Mouse (Mus musculus) hindbrain, embryonic 15.5 days (tissue): ENCODE results near the gene Tmem88. TPM values are rescaled to one million over a fixed set of nuclear protein-coding genes. Genes with fewer than 3 reads are reported as not detected.
A peak's percentile ranks its signal among the peaks of the same experiment; 100 is the strongest.

Source experiments
- ATAC-seq: fragments of 200-750 bp; cut with Nextera tagmentation; 2 replicates; pipeline ENCODE4 v1.8.0; 2017; ENCODE audit warnings: low read depth, moderate number of reproducible peaks, moderate TSS enrichment; ENCODE audit not compliant: low FRiP score
- H3K27ac ChIP-seq: fragments of 300-500 bp; sonication (generic); replicated peaks from 2 replicates; pipeline ENCODE4 v1.5.1; 2015; ENCODE audit warnings: mild to moderate bottlenecking, inconsistent platforms
- H3K27me3 ChIP-seq: fragments of 300-500 bp; sonication (generic); 2 replicates; pipeline ENCODE4 v1.6.1; 2015; ENCODE audit warnings: control low read depth, inconsistent platforms
- H3K36me3 ChIP-seq: fragments of 300-500 bp; sonication (generic); 2 replicates; pipeline ENCODE4 v1.6.1; 2015; ENCODE audit warnings: control low read depth, inconsistent platforms
- H3K4me1 ChIP-seq: fragments of 300-500 bp; sonication (generic); replicated peaks from 2 replicates; pipeline ENCODE4 v1.6.1; 2015; ENCODE audit warnings: control low read depth, inconsistent platforms
- H3K4me2 ChIP-seq: fragments of 300-500 bp; sonication (generic); 2 replicates; pipeline ENCODE4 v1.6.1; 2015; ENCODE audit warnings: moderate library complexity, mild to moderate bottlenecking, inconsistent platforms
- H3K4me3 ChIP-seq: fragments of 300-500 bp; sonication (generic); 2 replicates; pipeline ENCODE4 v1.5.1; 2015; ENCODE audit warnings: mild to moderate bottlenecking, inconsistent platforms
- H3K9ac ChIP-seq: fragments of 300-500 bp; sonication (generic); 2 replicates; pipeline ENCODE4 v1.6.1; 2015; ENCODE audit warnings: inconsistent platforms
- H3K9me3 ChIP-seq: fragments of 300-500 bp; sonication (generic); 2 replicates; pipeline ENCODE4 v1.6.1; 2016; ENCODE audit warnings: control low read depth, inconsistent platforms
- WGBS: fragments of 180-500 bp; shearing (Covaris S2); methylation state at CpG from one replicate; pipeline ENCODE4 v1.1.7; 2015; 5-methylcytosine and 5-hydroxymethylcytosine counted together
- polyA plus RNA-seq: library from polyadenylated mRNA; unstranded; fragments of >200 nt; fragmentation: Nextera tagmentation; extraction: Ambion mirVana; gene quantifications from 2 replicates; pipeline ENCODE4 v1.2.1, GENCODE M21; 2015

Tmem88 gene
- polyA plus RNA-seq: 6.8 and 7.2 TPM in 2 replicates

DNA sequence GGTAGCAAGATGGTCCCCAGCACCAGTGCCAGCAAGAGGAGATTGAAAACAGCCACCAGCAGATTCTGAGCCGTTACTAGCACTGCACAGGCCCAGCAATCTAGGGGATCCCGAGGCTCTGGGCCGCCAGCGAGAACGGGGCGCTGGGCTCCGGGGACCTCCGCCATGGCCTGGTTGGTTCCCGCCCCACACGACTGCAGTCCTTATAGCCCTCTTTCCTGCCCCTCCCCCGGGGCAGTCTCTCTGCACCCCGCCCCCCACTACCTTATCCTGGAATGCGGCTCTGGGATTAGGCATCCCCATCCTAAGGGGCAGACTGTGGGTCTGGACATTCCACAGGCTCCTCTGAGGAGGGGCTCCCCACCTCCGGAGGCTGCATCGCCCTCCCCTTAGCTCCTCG lies at the start of gene Tmem88:
Tmem88 (minus strand) TSS at position 176 of the 400 bp plus-strand sequence.
- Histone ChIP-seq H3K27me3 (no peaks in the 10 kb centered on the region), H3K36me3 (peaks cover 37% of the 10 kb centered on the region), H3K9me3 (no peaks in the 10 kb centered on the region), H3K4me3 (peak within 1 kb of the TSS; percentile 14), H3K4me1 (peaks cover 35% of the 10 kb centered on the region), H3K27ac (0 out of 2 replicates have a peak within 1 kb of the TSS, but pooled peaks have one; percentile 4), H3K4me2 (peak within 1 kb of the TSS; percentile 69), H3K9ac (no peak within 1 kb of the TSS; the same call in 1 of the 2 replicates)
- 8% methylated on average over 16 of the region's 16 CpGs for WGBS
- ATAC-seq: no peak

GRCm38 (mm10) chr11:69447299-69447698 lies 49.3 kb upstream of the Tmem88 start:
- Histone ChIP-seq H3K36me3 (no peaks in the 10 kb centered on the region), H3K4me3 (no peak overlapping the region), H3K27me3 (no peaks in the 10 kb centered on the region), H3K4me2 (no peak overlapping the region), H3K9ac (no peak overlapping the region), H3K9me3 (no peaks in the 10 kb centered on the region), H3K27ac (peak overlapping the region; percentile 25; the same call in 1 of the 2 replicates), H3K4me1 (peaks cover 11% of the 10 kb centered on the region; the same call in 1 of the 2 replicates)
- WGBS: 62% methylated on average over 7 of the region's 7 CpGs
- no peak for ATAC-seq

GRCm38 (mm10) chr11:69443328-69443727 lies 45.3 kb upstream of the Tmem88 start:
- 50% methylated on average over 5 of the region's 5 CpGs for WGBS
- no peak overlapping the region for H3K4me2 ChIP-seq
- no peaks in the 10 kb centered on the region for H3K9me3 ChIP-seq
- no peaks in the 10 kb centered on the region for H3K36me3 ChIP-seq
- no peak overlapping the region for H3K4me3 ChIP-seq
- ATAC-seq: no peak
- H3K4me1 ChIP-seq: peaks cover 7% of the 10 kb centered on the region; the same call in 1 of the 2 replicates
- H3K27me3 ChIP-seq: no peaks in the 10 kb centered on the region
- no peak overlapping the region for H3K9ac ChIP-seq
- H3K27ac ChIP-seq: no peak overlapping the region

DNA sequence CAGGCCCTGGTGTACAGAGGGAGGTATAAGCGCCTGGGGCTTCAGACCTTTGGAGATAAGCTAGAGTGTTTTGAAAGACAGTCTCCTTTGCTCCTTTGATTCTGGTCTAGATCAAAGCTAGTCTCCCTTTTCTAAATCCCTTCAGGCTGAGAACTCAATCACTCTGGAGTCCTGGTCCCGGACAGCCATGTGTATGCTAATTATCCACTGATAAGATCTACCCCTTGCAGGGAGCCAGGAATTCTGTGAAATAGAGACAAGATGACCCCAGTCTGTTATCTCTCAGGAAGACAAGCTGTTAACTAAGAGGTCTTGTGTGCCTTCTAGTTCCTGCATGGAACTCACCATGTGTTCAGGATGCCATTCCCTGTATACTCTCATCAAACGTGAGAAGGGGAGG lies 39.3 kb upstream of the Tmem88 start:
- H3K36me3 ChIP-seq: no peaks in the 10 kb centered on the region
- H3K9ac ChIP-seq: no peak overlapping the region
- peaks cover 4% of the 10 kb centered on the region for H3K4me1 ChIP-seq
- H3K9me3 ChIP-seq: no peaks in the 10 kb centered on the region
- H3K27me3 ChIP-seq: no peaks in the 10 kb centered on the region
- WGBS: 53% methylated on average over 3 of the region's 3 CpGs
- no peak overlapping the region for H3K4me3 ChIP-seq
- no peak overlapping the region for H3K4me2 ChIP-seq
- H3K27ac ChIP-seq: no peak overlapping the region
- ATAC-seq: no peak

DNA sequence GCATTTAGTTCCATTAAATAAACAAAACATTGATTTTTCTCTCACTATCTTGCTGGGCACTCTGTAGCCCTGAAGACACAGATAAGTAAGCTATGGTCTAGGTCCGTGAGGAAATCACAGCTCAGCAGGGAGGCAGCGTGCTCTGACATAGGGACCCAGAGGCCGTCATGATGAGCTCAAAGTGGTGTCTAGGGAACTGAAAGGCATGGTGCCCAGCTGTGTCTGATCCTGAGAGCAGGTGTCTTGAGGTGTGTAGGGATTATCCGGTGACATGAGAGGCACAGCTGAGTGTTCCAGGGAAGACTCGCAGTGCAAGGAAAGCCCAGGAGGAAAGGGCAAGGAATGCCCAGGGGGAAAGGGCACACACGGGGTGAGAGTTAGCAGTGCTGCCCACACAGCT lies 35.2 kb upstream of the Tmem88 start:
- no peak overlapping the region for H3K9ac ChIP-seq
- WGBS: 60% methylated on average over 6 of the region's 6 CpGs
- H3K27me3 ChIP-seq: no peaks in the 10 kb centered on the region
- H3K27ac ChIP-seq: no peak overlapping the region
- no peaks in the 10 kb centered on the region for H3K9me3 ChIP-seq
- no peak overlapping the region for H3K4me2 ChIP-seq
- no peak for ATAC-seq
- H3K4me3 ChIP-seq: no peak overlapping the region
- H3K36me3 ChIP-seq: no peaks in the 10 kb centered on the region
- peaks cover 6% of the 10 kb centered on the region for H3K4me1 ChIP-seq

DNA sequence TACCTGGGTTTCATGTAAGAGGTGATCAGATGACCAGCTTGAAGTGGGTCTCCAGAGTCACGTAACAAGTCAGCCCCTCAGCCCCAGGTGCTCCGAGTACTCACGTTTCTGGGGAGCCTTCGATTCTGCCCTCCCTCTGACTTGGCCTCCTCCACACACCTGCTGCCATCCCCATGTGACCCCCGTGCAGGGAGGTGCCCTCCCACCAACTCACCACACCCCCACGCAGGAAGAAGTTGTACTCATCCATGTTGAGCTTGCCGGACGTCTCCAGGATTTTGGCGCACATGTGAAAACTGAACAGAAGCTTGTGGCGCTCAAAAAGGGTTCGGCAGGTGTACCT lies 34.6 kb upstream of the Tmem88 start:
- 80% methylated on average over 11 of the region's 11 CpGs for WGBS
- no peaks in the 10 kb centered on the region for H3K9me3 ChIP-seq
- H3K4me1 ChIP-seq: peaks cover 6% of the 10 kb centered on the region
- no peaks in the 10 kb centered on the region for H3K36me3 ChIP-seq
- no peak overlapping the region for H3K4me3 ChIP-seq
- H3K27ac ChIP-seq: no peak overlapping the region
- no peak overlapping the region for H3K4me2 ChIP-seq
- H3K27me3 ChIP-seq: no peaks in the 10 kb centered on the region
- no peak overlapping the region for H3K9ac ChIP-seq
- ATAC-seq: 0 out of 2 replicates have a peak, but pooled peaks have one; percentile 13

DNA sequence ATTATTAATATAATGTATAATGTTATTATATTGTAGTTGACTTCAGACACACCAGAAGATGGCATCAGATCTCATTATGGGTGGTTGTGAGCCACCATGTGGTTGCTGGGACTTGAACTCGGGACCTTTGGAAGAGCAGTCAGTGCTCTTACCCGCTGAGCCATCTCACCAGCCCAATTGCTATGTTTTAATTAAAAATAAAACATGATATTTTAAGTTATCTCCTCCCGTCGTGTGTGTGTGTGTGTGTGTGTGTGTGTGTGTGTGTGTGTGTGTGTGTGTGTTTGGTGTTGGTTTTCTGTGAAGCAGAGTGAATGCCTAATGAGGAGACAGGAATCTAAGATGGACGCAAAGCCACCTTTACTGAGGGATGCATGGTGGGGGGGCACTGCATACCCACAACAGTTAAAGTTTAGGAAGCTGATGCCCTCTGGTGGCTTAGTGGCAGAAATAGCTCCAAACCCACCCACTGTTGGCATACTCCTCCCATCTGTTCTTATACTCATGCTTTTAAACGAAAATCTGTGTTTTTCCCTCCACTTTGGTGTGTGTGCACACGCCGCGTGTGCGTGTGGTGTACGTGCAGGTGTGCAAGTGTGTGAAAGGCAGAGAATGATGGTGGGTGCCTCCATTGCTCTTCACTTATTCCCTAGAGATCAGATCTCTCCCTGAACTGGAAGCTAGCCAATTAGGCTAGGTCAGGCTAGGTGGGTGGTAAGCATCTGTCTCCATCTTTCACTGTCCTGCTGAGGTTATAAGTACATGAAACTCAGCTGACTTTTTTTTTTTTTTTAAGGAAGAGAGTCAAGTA lies 34.0 kb upstream of the Tmem88 start:
- H3K27me3 ChIP-seq: no peaks in the 10 kb centered on the region
- no peaks in the 10 kb centered on the region for H3K36me3 ChIP-seq
- no peak overlapping the region for H3K27ac ChIP-seq
- ATAC-seq: peak; percentile 88
- H3K9ac ChIP-seq: no peak overlapping the region
- H3K4me1 ChIP-seq: peaks cover 6% of the 10 kb centered on the region
- H3K9me3 ChIP-seq: no peaks in the 10 kb centered on the region
- 35% methylated on average over 11 of the region's 11 CpGs for WGBS
- H3K4me3 ChIP-seq: no peak overlapping the region
- peak overlapping the region; percentile 23; the same call in 1 of the 2 replicates for H3K4me2 ChIP-seq

DNA sequence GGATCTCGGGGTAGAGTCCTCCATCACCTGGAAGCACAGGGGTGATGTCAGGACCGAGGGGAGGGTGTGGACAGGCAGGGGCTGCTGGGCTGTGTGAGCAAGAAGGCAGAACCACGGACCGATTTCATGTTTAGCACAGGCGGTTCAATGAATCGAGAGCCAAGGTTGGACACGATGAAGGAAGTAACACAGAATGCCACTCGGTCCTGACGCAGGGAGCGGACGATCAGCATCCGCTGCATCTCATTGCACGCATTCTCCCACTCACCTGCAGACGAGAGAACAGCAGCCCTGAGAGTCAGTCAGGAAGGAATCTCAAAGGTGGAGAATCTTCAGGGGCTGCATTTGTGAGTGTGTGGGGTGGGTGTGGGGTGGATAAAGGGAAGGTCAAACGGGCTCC lies 32.6 kb upstream of the Tmem88 start:
- Histone ChIP-seq H3K4me3 (no peak overlapping the region), H3K4me1 (peaks cover 6% of the 10 kb centered on the region), H3K36me3 (no peaks in the 10 kb centered on the region), H3K27me3 (peaks cover 2% of the 10 kb centered on the region; the same call in 1 of the 2 replicates), H3K9ac (no peak overlapping the region), H3K4me2 (no peak overlapping the region), H3K9me3 (no peaks in the 10 kb centered on the region), H3K27ac (no peak overlapping the region)
- 90% methylated on average over 15 of the region's 15 CpGs for WGBS
- no peak for ATAC-seq

DNA sequence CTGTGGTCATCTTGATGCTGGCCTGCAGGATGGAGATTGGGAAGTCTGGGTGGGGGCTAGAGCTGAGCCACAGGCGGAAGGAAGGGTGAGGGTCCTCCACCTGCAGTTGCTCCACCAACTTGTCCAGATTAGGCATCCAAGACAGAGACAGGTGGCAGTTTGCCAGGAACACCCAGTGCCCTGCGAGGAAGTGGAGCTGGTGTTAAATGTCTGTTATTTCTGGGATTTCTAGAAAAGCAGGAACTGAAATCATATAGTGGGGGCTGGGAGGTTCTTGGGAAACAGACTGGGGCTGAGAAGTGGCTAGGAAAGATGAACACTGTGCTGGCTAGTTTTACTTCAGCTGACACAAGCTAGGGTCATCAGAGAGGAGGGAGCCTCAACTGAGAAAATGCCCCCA lies 31.3 kb upstream of the Tmem88 start:
- H3K9ac ChIP-seq: no peak overlapping the region
- H3K36me3 ChIP-seq: no peaks in the 10 kb centered on the region
- no peak overlapping the region for H3K4me3 ChIP-seq
- no peak for ATAC-seq
- peaks cover 6% of the 10 kb centered on the region for H3K4me1 ChIP-seq
- peaks cover 2% of the 10 kb centered on the region; the same call in 1 of the 2 replicates for H3K27me3 ChIP-seq
- no peak overlapping the region for H3K27ac ChIP-seq
- WGBS: 47% methylated on average over 2 of the region's 2 CpGs
- H3K4me2 ChIP-seq: no peak overlapping the region
- H3K9me3 ChIP-seq: no peaks in the 10 kb centered on the region

GRCm38 (mm10) chr11:69428751-69429150 lies 30.7 kb upstream of the Tmem88 start:
- WGBS: 39% methylated on average over 4 of the region's 4 CpGs
- ATAC-seq: no peak
- Histone ChIP-seq H3K36me3 (no peaks in the 10 kb centered on the region), H3K27me3 (peaks cover 2% of the 10 kb centered on the region; the same call in 1 of the 2 replicates), H3K4me2 (no peak overlapping the region), H3K9me3 (no peaks in the 10 kb centered on the region), H3K9ac (no peak overlapping the region), H3K4me1 (peaks cover 6% of the 10 kb centered on the region), H3K4me3 (no peak overlapping the region), H3K27ac (no peak overlapping the region)

DNA sequence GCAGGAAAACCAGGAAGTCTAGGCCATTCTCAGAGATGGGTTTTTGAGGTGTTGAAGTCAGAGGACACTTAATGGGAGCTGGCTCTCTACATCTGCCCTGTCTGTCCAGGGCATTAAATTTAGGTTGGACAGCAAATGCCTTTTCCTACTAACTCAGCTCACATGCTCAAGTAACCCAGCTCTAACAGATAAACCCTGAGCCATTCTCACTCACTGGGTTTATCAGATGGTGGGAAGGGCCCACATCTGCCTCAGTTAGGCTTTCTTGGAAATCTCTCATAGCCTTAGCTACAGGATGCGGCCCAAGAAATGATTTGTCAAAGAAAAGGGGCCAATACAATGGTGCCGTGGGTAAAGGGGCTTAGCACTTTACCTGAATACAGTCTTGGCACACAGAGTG lies 28.2 kb upstream of the Tmem88 start:
- WGBS: 86% methylated on average over 2 of the region's 2 CpGs
- no peak overlapping the region for H3K27ac ChIP-seq
- no peaks in the 10 kb centered on the region for H3K36me3 ChIP-seq
- no peak for ATAC-seq
- H3K27me3 ChIP-seq: peaks cover 21% of the 10 kb centered on the region
- peaks cover 4% of the 10 kb centered on the region; the same call in 1 of the 2 replicates for H3K4me1 ChIP-seq
- H3K4me2 ChIP-seq: no peak overlapping the region
- H3K4me3 ChIP-seq: no peak overlapping the region
- no peak overlapping the region for H3K9ac ChIP-seq
- no peaks in the 10 kb centered on the region for H3K9me3 ChIP-seq

GRCm38 (mm10) chr11:69423885-69424284 lies 25.9 kb upstream of the Tmem88 start:
- peaks cover 30% of the 10 kb centered on the region for H3K27me3 ChIP-seq
- no peak overlapping the region for H3K9ac ChIP-seq
- peaks cover 27% of the 10 kb centered on the region for H3K4me1 ChIP-seq
- no peak for ATAC-seq
- 76% methylated on average over 6 of the region's 6 CpGs for WGBS
- no peaks in the 10 kb centered on the region for H3K9me3 ChIP-seq
- no peak overlapping the region for H3K4me3 ChIP-seq
- H3K27ac ChIP-seq: no peak overlapping the region
- H3K4me2 ChIP-seq: no peak overlapping the region
- H3K36me3 ChIP-seq: no peaks in the 10 kb centered on the region
